Mouse (Mus musculus) kidney, adult 11 months (tissue): ENCODE results near the gene Tmc7.

Source experiments
- DNase-seq: peaks from one replicate; pipeline ENCODE4 v3.0.0; 2022

The Tmc7 gene

DNA sequence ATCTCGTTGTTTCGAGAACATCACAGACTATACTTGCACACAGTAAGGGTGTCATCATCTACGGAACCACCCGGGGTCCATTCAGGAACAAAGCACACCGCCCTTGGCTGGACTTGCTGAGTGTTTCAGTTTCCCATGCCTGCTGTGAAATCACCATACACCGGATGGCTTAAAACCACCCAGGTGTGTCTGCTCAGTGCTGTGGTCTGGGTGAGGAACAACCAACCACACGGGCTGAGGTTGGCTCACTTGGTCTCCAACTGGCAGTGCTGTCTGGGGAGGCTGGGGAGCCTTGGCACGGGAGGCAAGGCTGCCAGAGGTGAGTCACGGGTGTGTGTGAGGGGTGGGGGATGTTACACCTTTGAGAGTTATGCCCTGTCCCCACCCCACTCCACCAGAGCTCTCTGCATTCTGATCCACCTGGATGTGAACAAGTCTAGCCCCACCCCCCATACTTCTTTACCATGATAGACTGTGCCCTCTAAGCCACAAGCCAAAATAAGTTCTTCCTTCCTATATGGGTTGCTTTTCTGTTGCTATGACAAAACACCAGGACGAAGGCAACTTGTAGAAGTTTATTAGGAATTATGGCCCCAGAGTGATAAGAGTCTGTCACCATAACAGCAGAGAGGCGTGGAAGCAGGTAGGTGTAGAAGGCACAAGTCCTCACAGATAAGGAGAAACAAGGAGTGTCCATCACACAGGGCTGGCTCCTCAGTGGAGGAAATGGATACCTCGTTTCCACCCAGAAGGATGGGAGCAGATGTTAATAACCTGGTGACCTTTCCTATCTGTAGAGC, 85.4 kb downstream of the Tmc7 start:
- no peak for DNase-seq

DNA sequence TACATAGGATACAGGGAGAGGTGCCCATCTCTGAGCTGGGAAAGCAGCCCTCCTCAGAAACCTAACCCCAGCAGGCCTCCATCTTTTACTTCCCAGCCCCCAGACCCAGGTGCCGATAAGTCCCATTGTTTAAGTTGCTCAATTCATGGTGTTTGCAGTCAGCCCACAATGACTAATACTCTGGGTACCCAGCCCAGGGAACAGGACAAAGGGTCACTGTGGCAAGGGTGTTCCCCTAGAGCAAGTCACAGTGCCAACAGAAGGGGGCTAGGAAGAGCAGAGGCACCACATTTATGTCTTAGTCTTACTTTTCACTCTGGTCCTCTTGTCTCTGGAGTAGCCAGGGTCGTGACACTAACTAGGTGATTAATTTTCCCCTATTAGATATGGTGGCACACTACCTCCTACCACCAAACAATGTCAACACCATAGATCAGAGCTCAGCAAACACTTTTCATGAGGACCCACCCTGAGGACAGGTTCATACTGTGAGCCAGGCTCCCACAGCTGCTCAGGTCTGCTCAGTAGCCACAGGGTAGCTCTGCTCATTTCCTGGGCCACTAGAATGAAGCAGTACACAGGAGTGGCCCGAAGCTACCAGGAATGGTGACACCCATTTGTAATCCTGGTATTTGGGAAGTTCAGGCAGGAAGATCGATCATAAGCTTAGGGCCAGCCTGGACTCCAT, 89.5 kb downstream of the Tmc7 start:
- DNase-seq: no peak

DNA sequence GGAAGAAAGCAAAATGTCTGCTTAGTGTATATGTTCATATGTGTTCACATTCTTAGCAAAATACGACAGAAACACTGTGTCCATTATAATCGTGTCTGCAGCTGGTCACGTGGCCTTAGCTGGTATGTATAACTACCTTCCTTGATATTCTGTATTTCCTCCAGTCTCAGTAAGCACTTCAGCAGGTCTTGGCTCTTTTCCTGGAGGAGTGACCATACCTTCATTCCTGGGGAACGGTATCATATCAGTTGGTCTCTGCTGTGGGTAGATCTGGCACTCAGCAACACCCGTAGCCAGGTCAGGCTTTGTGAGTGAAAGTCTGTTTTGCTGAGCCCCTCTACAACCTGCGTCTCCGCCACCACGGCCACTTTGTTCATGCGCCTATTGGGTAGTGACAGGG, 90.6 kb downstream of the Tmc7 start:
- no peak for DNase-seq

DNA sequence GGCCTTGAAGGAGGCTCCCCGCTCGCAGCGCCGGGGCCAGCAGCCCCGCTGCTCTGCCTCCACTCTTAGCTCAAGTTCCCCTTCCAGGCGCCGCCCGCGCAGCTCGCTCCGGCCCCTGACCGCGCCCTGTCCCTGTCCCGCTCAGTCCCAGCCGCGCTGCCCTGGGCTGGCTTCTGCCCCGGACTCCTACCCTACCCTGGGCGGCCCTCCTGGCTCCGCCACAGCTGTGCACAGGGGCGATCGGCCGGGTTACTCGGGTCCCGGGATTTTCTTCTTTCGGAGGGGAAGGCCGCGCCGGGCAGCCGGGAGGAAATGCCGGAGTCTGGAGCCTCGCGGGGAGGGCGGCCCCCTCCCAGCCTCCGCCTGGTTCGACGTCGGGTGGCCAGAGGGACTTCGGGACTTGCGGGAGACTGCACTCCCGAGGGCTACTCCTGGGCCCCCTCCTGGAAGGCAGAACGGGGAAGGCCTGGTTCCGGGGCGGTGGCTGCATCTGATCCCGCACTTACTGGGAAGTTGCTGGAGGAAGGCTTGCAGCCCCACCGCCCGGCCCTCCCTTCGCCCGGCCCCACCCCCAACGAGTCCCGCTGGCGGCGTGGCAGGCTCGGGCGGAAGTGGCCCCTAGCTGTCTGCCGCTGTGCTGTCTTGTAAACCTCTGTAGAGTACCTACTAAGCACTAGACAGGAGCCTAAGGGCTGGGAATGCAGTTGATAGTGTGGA, 92.9 kb downstream of the Tmc7 start, which contains the start of gene Itpripl2:
Gene Itpripl2, minus strand, starts transcription at position 545 of the 717 bp plus-strand sequence.
- peak; percentile 75 for DNase-seq

DNA sequence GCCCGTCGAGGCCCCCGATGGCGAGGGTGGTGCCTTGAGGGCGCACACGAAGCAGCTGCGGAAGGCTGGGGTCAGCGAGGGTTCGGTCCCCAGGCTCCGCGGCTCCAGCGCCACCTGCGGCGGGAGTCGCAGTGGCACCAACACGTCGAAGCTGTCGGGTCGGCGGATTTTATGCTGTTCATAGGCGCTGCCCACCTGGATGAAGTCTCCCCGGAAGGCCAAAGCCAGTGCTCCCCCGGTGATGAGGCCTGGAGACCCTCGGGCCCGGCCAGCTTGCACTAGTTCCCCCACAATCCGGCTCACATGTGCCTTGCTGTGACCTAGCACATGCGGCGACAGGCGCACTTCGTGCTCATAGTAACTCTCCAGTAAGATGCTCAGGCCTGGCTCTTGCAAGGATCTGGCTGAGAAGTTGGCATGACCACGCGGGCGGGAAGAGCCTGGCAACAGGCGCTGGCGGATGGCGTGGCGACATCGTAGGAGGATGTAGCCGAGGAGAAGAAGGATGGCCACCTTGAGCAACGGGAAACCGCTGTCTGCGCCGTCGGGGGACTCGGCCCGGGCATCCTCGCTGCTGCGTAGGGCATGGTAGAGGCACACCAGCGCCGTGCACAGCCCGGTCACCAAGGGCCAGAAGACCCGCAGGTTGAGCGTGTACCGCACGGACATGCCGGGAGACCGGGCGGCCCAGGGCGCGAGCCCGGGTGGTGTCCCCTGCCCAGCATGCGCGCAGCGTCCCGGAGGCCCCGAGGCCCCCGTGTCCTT, 93.7 kb downstream of the Tmc7 start:
- DNase-seq: no peak

DNA sequence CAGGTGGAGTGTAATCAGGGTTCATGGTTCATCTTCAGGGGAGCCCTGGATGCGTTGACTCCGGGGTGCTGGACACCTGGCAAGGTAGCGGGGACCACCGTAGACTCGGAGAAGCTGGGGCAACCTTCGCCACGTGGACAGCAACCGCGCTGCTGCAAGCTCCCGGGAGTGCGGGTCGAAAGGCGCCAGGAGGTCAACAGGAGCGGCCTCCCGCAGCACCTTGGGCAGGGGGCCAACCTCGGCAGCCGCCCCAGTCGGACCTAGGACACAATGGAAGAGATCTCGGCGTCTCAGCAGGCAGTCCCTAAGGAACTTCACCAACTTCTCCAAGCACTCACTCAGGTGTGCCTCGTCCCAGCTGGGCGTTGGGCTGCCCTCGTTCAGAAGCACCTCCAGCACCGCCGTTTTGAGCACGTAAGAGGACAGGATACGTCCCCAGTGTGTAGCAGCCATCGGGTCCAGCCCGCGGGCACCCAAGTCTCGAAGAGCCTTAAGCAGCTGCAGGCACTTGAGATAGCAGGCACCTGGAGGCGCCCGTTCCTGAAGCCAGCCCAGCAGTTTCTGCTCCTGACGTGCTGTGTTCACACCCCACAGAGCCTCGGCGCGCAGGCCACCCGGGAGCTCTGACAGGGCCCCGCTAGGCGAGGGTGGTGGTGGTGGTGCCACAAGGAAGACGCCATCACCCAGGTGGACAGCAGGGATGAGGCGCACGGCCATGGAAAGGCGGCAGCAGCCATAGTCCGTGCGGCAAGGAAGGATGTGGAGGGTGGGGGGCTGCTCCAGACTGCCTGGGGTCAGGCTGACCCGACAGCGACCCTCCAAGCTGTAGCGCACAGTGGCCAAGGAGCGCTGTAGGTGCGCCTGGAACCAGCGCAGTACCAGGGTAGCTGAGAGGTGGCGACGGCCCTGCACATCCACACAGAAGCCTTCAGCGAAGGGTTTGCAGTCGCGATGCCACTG, 94.5 kb downstream of the Tmc7 start:
- DNase-seq: no peak

DNA sequence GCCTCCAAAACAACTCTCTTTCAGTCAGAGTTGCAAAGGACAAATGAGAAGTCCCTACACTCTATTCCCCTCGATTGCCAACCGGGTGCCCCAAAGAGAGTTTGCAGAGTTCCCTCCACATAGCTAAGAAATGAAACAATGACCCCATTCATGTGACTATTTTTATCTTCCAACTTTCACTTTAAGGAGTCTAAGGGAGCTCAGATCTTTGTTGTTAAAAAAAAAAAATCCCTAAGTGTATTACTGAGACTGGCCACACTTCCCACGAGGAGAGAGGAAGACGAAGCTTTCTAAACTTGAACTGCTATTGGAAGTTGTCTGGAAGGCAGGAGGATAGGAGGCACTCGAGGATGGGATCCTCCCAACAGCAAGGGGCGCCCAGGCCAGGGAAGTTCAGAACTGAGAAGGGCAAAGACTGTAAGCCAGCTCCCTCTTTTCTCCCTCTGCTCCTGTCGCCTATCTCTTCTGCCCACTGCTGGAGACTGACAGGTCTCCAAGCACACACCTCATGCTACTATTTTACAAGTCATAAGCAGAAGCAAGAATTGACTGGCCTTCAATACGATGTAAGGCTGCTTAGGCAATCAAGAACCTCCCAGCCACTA, 96.4 kb downstream of the Tmc7 start:
- DNase-seq: no peak

DNA sequence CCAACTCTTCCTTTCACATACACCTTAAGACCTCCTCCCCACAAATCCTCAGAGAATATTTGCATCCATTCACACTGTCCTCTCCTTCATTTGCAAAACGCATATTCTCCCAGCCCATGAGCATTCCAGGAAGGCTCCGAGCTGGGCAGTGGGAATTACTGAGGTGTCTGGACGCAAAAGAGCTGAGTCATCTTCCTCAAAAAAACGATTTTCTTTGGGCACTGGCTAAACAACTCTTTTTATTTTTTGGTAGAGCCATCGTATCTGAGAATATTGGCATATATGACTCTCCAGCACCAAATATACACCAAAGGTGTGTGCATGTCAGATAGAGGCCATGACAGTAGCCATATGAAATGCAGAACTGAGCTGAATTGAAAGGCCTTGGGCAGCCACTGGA, 97.6 kb downstream of the Tmc7 start:
- no peak for DNase-seq
